Mouse (Mus musculus) erythroid progenitor cell, adult 5-6 weeks (primary cell): ENCODE results near the gene Thnsl2. TPM values are rescaled to one million over a fixed set of nuclear protein-coding genes. Genes with fewer than 3 reads are reported as not detected.

Experiments
- ATAC-seq: replicated peaks from 2 replicates; pipeline ENCODE4 v1.8.0; 2016; ENCODE audit warnings: moderate number of reproducible peaks, mild to moderate bottlenecking, moderate TSS enrichment, inconsistent platforms; ENCODE audit not compliant: poor library complexity, low FRiP score, severe bottlenecking
- total RNA-seq, 2 experiments: library from RNA; stranded (forward) in 1 of 2; stranded (reverse) in 1 of 2; fragments of 150-400 nt in 1 of 2; fragments of 186-747, 209-891 nt in 1 of 2; gene quantifications; 2 replicates each; pipeline versions ENCODE4 v1.2.3 to v1.2.4; 2015 to 2017; ENCODE audit warnings: low replicate concordance in 2 of 2

The Thnsl2 gene
- total RNA-seq, 2 experiments from 2014 or later: not detected

- no peak for ATAC-seq
Observed at GRCm38 (mm10) chr6:71143154-71143893, 915 bp downstream of the Thnsl2 start.

- no peak for ATAC-seq
Observed at GRCm38 (mm10) chr6:71135031-71135430, 9.2 kb downstream of the Thnsl2 start.

GRCm38 (mm10) chr6:71133559-71133958 lies 10.7 kb downstream of the Thnsl2 start:
- no peak for ATAC-seq

GRCm38 (mm10) chr6:71131038-71131437 lies 13.2 kb downstream of the Thnsl2 start:
- ATAC-seq: no peak

GRCm38 (mm10) chr6:71130269-71130668 lies 14.0 kb downstream of the Thnsl2 start:
- no peak for ATAC-seq

GRCm38 (mm10) chr6:71129071-71129470 lies 15.2 kb downstream of the Thnsl2 start:
- no peak for ATAC-seq

- no peak for ATAC-seq
Observed at GRCm38 (mm10) chr6:71126290-71126689, 17.9 kb downstream of the Thnsl2 start.

- ATAC-seq: peak; percentile 64; the same call in 1 of the 2 replicates
Observed at GRCm38 (mm10) chr6:71125043-71125893, 19.0 kb downstream of the Thnsl2 start.

- no peak for ATAC-seq
Observed at GRCm38 (mm10) chr6:71119577-71120254, 24.5 kb downstream of the Thnsl2 start.

GRCm38 (mm10) chr6:71111419-71112113 lies 32.7 kb downstream of the Thnsl2 start:
- ATAC-seq: no peak

GRCm38 (mm10) chr6:71106170-71106945 lies 37.9 kb downstream of the Thnsl2 start:
- no peak for ATAC-seq

GRCm38 (mm10) chr6:71096126-71096525 lies 48.1 kb downstream of the Thnsl2 start:
- ATAC-seq: no peak

- ATAC-seq: no peak
Observed at GRCm38 (mm10) chr6:71094693-71095092, 49.5 kb downstream of the Thnsl2 start.

- ATAC-seq: no peak
Observed at GRCm38 (mm10) chr6:71093686-71094085, 50.6 kb downstream of the Thnsl2 start.

GRCm38 (mm10) chr6:71090475-71090874 lies 53.8 kb downstream of the Thnsl2 start:
- ATAC-seq: no peak

GRCm38 (mm10) chr6:71089735-71090134 lies 54.5 kb downstream of the Thnsl2 start:
- ATAC-seq: no peak

- ATAC-seq: no peak
Observed at GRCm38 (mm10) chr6:71088992-71089391, 55.2 kb downstream of the Thnsl2 start.

- ATAC-seq: no peak
Observed at GRCm38 (mm10) chr6:71083441-71083840, 60.8 kb downstream of the Thnsl2 start.

- no peak for ATAC-seq
Observed at GRCm38 (mm10) chr6:71082084-71082483, 62.2 kb downstream of the Thnsl2 start.
